Mouse (Mus musculus) hindbrain, postnatal 0 days (tissue): ENCODE measurements at regions not wholly inside any gene's neighbourhood (a gene's known extent, or its start where the extent isn't known, plus 50 kb on each side); places are given as distances from the start of the nearest gene placed in this dataset.

ENCODE experiments used
- ATAC-seq: fragments of 200-750 bp; cut with Nextera tagmentation; 2 replicates; pipeline ENCODE4 v1.8.0; 2017; ENCODE audit warnings: mild to moderate bottlenecking, moderate TSS enrichment, moderate library complexity
- DNase-seq: peaks from one replicate; pipeline ENCODE4 v3.0.0-alpha.2; 2015; ENCODE audit warnings: low spot score
- H3K27ac ChIP-seq: fragments of 300-500 bp; sonication (generic); 2 replicates; pipeline ENCODE4 v1.5.1; 2014; ENCODE audit warnings: mild to moderate bottlenecking
- H3K27me3 ChIP-seq: fragments of 300-500 bp; sonication (generic); 2 replicates; pipeline ENCODE4 v1.6.1; 2014; ENCODE audit warnings: low read length, mixed read lengths; ENCODE audit not compliant: insufficient read depth
- H3K36me3 ChIP-seq: fragments of 300-500 bp; sonication (generic); 2 replicates; pipeline ENCODE4 v1.6.1; 2014; ENCODE audit warnings: low read length, mixed read lengths; ENCODE audit not compliant: insufficient read depth
- H3K4me1 ChIP-seq: fragments of 300-500 bp; sonication (generic); 2 replicates; pipeline ENCODE4 v1.6.1; 2014; ENCODE audit warnings: antibody characterized with exemption, low read length, mixed read lengths; ENCODE audit not compliant: insufficient read depth
- H3K4me2 ChIP-seq: fragments of 300-500 bp; sonication (generic); 2 replicates; pipeline ENCODE4 v1.6.1; 2014; ENCODE audit warnings: low read depth, mild to moderate bottlenecking, low read length, moderate library complexity, mixed read lengths
- H3K4me3 ChIP-seq: fragments of 300-500 bp; sonication (generic); 2 replicates; pipeline ENCODE4 v1.5.1; 2014; ENCODE audit warnings: low read length
- H3K9ac ChIP-seq: fragments of 300-500 bp; sonication (generic); replicated peaks from 2 replicates; pipeline ENCODE4 v1.6.1; 2014; ENCODE audit warnings: mild to moderate bottlenecking, low read length, moderate library complexity, mixed read lengths
- H3K9me3 ChIP-seq: fragments of 300-500 bp; sonication (generic); 2 replicates; pipeline ENCODE4 v1.6.1; 2016; ENCODE audit warnings: low read length, mixed read lengths
- CTCF ChIP-seq: IDR thresholded peaks from 2 replicates; pipeline ENCODE4 v1.5.1; 2016; ENCODE audit warnings: antibody characterized with exemption, control low read depth, low read depth
- WGBS: fragments of 180-500 bp; shearing (Covaris S2); extraction: QIAGEN DNeasy Blood & Tissue Kit; methylation state at CpG from one replicate; pipeline ENCODE4 v1.1.7; 2014; 5-methylcytosine and 5-hydroxymethylcytosine counted together

- WGBS, result 54% methylated on average over 4 of the region's 4 CpGs
- Histone ChIP-seq H3K4me3 (no peak overlapping the region), H3K27me3 (no peaks in the 10 kb centered on the region), H3K4me1 (no peaks in the 10 kb centered on the region), H3K9me3 (no peaks in the 10 kb centered on the region), H3K27ac (no peak overlapping the region), H3K4me2 (no peak overlapping the region), H3K36me3 (no peaks in the 10 kb centered on the region), H3K9ac (no peak overlapping the region)
- TF ChIP-seq CTCF, result no peak
- DNase-seq (peak; percentile 54), ATAC-seq (no peak)
These were observed 116.8 kb downstream of the Tpm3-rs7 start for GRCm38 (mm10) chr14:113431220-113431619.

GRCm38 (mm10) chr14:113442261-113442660 is 127.9 kb downstream of the Tpm3-rs7 start:
- no peaks in the 10 kb centered on the region for H3K9me3 ChIP-seq
- H3K9ac ChIP-seq, result no peak overlapping the region
- no peak overlapping the region for H3K4me3 ChIP-seq
- 78% methylated on average over 1 of the region's 1 CpGs for WGBS
- no peaks in the 10 kb centered on the region for H3K27me3 ChIP-seq
- H3K36me3 ChIP-seq, result no peaks in the 10 kb centered on the region
- H3K27ac ChIP-seq, result no peak overlapping the region
- DNase-seq (no peak), ATAC-seq (no peak)
- H3K4me2 ChIP-seq, result no peak overlapping the region
- no peaks in the 10 kb centered on the region for H3K4me1 ChIP-seq
- TF ChIP-seq CTCF, result no peak

DNA sequence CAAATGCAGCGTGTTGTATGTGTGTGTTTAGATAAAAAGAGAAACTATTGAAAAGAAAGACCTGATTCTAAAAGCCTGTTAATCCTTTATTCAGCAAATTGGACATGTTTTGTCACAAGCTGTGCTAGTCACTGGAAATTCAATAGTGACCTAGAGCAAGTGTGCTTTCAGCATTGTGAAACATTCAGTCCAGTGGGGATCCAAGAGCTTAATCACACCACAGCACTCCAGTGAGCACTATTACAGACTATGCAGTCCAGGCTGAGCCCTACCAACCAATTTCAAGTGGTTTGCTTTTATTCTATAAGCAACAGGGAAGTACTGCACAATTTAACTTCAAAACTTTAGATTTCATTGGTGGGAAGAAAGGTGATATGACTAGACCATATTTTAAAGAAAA is 140.5 kb downstream of the Tpm3-rs7 start:
- no peak for DNase-seq
- H3K27ac ChIP-seq, result no peak overlapping the region
- no peak overlapping the region for H3K4me3 ChIP-seq
- ATAC-seq, result no peak
- no peak overlapping the region for H3K4me2 ChIP-seq
- 78% methylated on average over 1 of the region's 1 CpGs for WGBS
- TF ChIP-seq CTCF, result no peak
- no peaks in the 10 kb centered on the region for H3K36me3 ChIP-seq
- H3K4me1 ChIP-seq, result no peaks in the 10 kb centered on the region
- no peaks in the 10 kb centered on the region for H3K9me3 ChIP-seq
- H3K27me3 ChIP-seq, result no peaks in the 10 kb centered on the region
- no peak overlapping the region for H3K9ac ChIP-seq

GRCm38 (mm10) chr14:113457514-113457913 is 143.1 kb downstream of the Tpm3-rs7 start:
- TF ChIP-seq CTCF, result no peak
- 60% methylated on average over 1 of the region's 1 CpGs for WGBS

GRCm38 (mm10) chr14:113469072-113469471 is 154.7 kb downstream of the Tpm3-rs7 start:
- whole genome bisulfite sequencing, result 48% methylated on average over 5 of the region's 5 CpGs
- no peak overlapping the region for H3K27ac ChIP-seq
- H3K36me3 ChIP-seq, result no peaks in the 10 kb centered on the region
- no peaks in the 10 kb centered on the region for H3K4me1 ChIP-seq
- no peak overlapping the region for H3K4me2 ChIP-seq
- H3K9me3 ChIP-seq, result no peaks in the 10 kb centered on the region
- no peak for ATAC-seq
- peak; percentile 6 for DNase-seq
- H3K27me3 ChIP-seq, result no peaks in the 10 kb centered on the region
- no peak overlapping the region for H3K4me3 ChIP-seq
- H3K9ac ChIP-seq, result no peak overlapping the region
- no peak for TF ChIP-seq CTCF

More at GRCm38 (mm10) chr14:113457514-113457913, 143.1 kb downstream of the Tpm3-rs7 start:
- Histone ChIP-seq H3K36me3 (no peaks in the 10 kb centered on the region), H3K4me3 (no peak overlapping the region), H3K9ac (no peak overlapping the region), H3K4me2 (no peak overlapping the region), H3K9me3 (no peaks in the 10 kb centered on the region), H3K4me1 (no peaks in the 10 kb centered on the region), H3K27me3 (no peaks in the 10 kb centered on the region), H3K27ac (no peak overlapping the region)
- ATAC-seq (no peak), DNase-seq (no peak)

DNA sequence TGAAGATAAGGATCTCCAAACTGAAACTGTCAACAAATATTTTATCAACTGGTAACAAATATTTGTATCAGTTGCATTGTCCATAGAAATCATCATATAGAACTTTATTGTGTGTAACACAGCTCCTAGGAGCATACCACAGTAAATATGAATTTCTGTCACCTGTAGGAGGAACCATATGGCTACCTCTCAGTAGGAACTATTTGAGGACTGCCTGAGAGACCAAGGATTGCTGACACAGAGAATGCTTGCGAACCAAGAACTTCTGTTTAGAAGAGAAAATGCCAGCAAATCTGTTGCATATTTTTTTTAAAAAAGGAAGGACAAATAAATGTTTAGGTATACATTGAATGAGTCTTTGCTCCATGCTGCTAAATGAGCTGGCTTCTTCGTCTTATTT is 155.6 kb downstream of the Tpm3-rs7 start:
- no peak overlapping the region for H3K4me3 ChIP-seq
- H3K4me1 ChIP-seq, result no peaks in the 10 kb centered on the region
- no peak overlapping the region for H3K4me2 ChIP-seq
- no peak for ATAC-seq
- no peaks in the 10 kb centered on the region for H3K9me3 ChIP-seq
- WGBS, result 87% methylated on average over 2 of the region's 2 CpGs
- no peak overlapping the region for H3K27ac ChIP-seq
- no peak overlapping the region for H3K9ac ChIP-seq
- TF ChIP-seq CTCF, result no peak
- no peak for DNase-seq
- H3K27me3 ChIP-seq, result no peaks in the 10 kb centered on the region
- no peaks in the 10 kb centered on the region for H3K36me3 ChIP-seq

DNA sequence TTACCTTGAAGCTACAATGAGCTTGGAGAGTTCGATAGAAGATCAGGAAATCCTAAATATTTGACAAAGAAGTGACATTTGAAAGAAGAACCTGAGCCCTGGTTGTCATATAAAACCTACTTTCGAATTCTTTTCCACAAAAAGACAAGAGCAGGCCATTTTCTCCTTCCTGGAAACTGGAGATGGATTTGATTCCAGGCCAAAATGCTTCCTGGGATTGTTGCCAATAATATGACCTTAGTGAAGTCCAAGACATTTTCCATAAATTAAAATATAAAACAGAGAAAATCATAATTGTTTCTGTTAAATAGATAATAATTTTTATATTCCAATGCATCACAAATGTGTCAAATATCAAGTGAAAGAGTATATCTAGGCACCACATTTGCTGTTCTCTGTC is 172.2 kb downstream of the Tpm3-rs7 start:
- no peak for TF ChIP-seq CTCF
- Histone ChIP-seq H3K9ac (no peak overlapping the region), H3K4me3 (no peak overlapping the region), H3K9me3 (no peaks in the 10 kb centered on the region), H3K4me1 (no peaks in the 10 kb centered on the region), H3K36me3 (no peaks in the 10 kb centered on the region), H3K27me3 (no peaks in the 10 kb centered on the region), H3K4me2 (no peak overlapping the region), H3K27ac (no peak overlapping the region)
- no peak for ATAC-seq
- DNase-seq, result no peak
- WGBS, result 69% methylated on average over 2 of the region's 2 CpGs
